Mouse (Mus musculus): ENCODE measurements around the gene Pde4a. TPM values are rescaled to one million over a fixed set of nuclear protein-coding genes. Genes with fewer than 3 reads are reported as not detected.
A peak's percentile ranks its signal among the peaks of the same experiment; 100 is the strongest.

The Pde4a gene
- total RNA-seq, 2 experiments from 2014 or later = 101 to 106 TPM

DNA sequence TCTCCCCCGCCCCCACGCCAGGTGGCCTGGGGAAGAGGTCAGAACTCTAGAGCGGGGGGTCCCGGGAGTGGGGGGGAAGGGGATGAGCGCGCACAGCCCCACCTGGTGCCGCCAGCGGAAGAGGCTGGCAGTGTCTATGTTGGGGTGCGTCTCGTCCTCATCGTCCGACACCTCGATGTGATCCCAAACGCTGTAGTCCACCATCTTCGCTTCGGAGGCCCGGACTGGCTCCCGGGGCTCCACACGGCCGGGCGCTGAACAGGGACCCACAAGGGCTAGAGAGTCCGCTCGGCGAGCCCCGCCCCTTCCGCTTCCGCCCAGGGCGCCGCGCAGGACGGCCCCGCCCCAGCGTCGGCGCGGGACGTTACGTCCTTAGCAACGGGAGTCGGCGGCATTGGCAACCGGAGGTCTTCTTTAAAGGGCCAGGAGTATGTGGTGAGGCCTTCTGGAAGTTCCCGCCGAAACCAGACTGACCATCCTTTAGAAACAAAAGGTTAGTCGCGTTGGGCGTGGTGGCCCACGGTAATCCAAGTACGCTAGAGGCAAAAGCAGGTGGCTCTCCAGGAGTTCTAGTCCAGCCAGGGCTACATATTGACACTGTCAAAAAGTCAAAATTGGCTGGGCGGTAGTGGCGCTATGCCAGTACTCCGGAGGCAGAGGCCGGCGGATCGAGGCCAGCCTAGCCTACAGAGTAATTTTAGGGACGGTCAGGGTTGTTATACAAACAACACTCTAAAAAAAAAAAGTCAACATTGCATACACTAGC is 15.7 kb upstream of the Pde4a start, which contains the start of gene Cdc37:
Gene Cdc37, minus strand, starts transcription at position 329 of the 766 bp plus-strand sequence.
- peak; percentile 92 for DNase-seq (ENCODE audit: extremely low spot score in 1 of 2, low spot score in 2 of 2)
- Histone ChIP-seq H3K27ac (peak within 1 kb of the TSS; percentile 88), H3K4me3 (peak within 1 kb of the TSS; percentile 94)
- no peak for TF ChIP-seq CTCF (IDR thresholded peaks at IDR 0.05)
- intact Hi-C loops (cut with DNase I) = loop anchor here (1.0 kb wide), 1 partner anchor 19 kb away; no protein-coding TSS in a partner anchor

DNA sequence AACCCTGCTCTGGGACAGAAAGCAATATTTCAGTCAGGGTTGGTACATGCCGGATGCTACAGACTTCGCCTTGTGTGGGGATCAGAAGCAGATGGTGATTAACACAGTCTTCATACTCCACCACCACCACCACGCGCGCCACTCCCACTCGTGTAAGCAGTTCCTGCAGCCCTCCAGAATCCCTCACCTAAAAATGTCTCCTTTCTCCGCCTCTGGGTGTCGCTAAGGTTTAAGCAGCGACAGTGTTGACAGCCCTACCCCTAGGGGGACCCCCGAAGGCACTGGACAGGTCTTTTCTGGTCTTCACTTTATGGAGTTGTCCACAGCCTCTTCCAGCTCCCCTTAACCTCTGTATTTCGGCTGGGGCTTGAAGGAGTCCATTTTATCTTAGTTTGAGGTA is 12.8 kb upstream of the Pde4a start:
- intact Hi-C loops (cut with DNase I) = loop anchor here (1.0 to 2.0 kb wide), 3 partner anchors 14 to 68 kb away; no protein-coding TSS in a partner anchor
- peak; percentile 70 to 72 for DNase-seq (ENCODE audit: extremely low spot score in 1 of 2, low spot score in 2 of 2)
- peak overlapping the region; percentile 70 for H3K27ac ChIP-seq
- peak; percentile 83 for TF ChIP-seq CTCF (IDR thresholded peaks at IDR 0.05)
- peak overlapping the region; percentile 32 for H3K4me3 ChIP-seq

DNA sequence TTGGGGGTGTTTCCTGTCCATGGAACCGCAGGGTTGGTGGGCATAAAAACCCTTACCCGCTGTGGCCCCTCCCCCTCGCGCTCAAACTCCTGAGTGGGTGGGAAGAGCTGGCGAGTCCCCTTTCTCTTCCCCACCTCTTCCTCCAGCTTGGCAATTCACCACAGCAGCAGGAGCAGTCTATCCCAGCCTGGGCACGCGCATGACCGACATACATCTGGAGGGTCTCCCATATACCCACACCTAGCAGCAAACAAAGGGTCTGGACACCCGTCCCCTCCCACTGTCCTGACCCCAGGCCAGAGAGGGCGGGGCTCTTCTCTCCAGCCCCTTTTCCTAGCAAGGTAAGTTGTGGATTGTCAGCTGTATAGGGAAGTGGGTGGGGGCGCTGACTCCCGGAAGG is 12.2 kb upstream of the Pde4a start:
- peak overlapping the region; percentile 70 for H3K27ac ChIP-seq
- TF ChIP-seq CTCF (IDR thresholded peaks at IDR 0.05) = no peak
- H3K4me3 ChIP-seq = peak overlapping the region; percentile 32
- no peak for DNase-seq (ENCODE audit: extremely low spot score in 1 of 2, low spot score in 2 of 2)
- intact Hi-C loops (cut with DNase I) = loop anchor here (2.0 kb wide), 2 partner anchors 43 to 67 kb away; no protein-coding TSS in a partner anchor

DNA sequence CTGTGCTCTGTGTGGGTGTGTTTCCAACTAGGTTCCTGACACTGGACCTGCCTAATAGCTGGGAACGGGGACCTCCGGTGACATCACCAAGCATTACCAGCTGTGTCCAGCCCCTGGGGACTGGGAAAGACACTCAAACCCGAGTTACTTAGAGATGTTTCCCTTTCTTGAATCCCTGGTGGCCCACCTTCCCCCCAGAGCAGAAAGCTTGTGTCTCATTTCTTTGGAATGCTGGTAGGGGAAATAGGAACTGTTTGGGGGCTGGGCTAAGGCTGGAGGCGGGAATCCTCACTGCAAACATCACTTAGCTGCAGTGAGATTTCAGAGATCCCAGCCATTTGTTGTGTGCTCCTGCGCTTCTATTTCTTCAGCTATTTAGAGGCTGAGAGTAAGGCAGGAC is 11.7 kb upstream of the Pde4a start:
- intact Hi-C loops (cut with DNase I) = loop anchor here (2.0 kb wide), 2 partner anchors 43 to 67 kb away; no protein-coding TSS in a partner anchor
- H3K27ac ChIP-seq = peak overlapping the region; percentile 70
- TF ChIP-seq CTCF (IDR thresholded peaks at IDR 0.05) = no peak
- no peak for DNase-seq (ENCODE audit: extremely low spot score in 1 of 2, low spot score in 2 of 2)
- H3K4me3 ChIP-seq = peak overlapping the region; percentile 32

DNA sequence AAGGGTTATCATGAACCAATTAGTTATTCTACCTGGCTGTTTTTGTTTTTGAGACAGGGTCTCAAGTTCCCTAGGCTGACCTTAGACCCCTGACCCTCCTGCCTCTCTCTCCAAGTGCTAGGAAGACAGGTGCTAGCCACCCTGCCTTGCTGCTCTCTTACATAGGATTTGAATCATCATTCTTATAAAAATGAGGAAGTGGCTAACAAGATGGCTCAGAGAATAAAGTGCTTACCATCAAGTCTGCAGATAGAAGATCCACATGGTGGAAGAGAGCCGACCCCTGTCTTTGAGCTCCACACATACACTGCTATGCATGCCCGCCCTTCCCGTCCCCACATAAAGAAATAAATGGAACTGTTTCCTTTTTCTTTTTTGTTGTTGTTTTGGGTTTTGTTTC is 10.7 kb upstream of the Pde4a start:
- H3K27ac ChIP-seq = no peak overlapping the region
- intact Hi-C loops (cut with DNase I) = no loop called here
- no peak for TF ChIP-seq CTCF (IDR thresholded peaks at IDR 0.05)
- DNase-seq (ENCODE audit: extremely low spot score in 1 of 2, low spot score in 2 of 2) = no peak
- H3K4me3 ChIP-seq = no peak overlapping the region

DNA sequence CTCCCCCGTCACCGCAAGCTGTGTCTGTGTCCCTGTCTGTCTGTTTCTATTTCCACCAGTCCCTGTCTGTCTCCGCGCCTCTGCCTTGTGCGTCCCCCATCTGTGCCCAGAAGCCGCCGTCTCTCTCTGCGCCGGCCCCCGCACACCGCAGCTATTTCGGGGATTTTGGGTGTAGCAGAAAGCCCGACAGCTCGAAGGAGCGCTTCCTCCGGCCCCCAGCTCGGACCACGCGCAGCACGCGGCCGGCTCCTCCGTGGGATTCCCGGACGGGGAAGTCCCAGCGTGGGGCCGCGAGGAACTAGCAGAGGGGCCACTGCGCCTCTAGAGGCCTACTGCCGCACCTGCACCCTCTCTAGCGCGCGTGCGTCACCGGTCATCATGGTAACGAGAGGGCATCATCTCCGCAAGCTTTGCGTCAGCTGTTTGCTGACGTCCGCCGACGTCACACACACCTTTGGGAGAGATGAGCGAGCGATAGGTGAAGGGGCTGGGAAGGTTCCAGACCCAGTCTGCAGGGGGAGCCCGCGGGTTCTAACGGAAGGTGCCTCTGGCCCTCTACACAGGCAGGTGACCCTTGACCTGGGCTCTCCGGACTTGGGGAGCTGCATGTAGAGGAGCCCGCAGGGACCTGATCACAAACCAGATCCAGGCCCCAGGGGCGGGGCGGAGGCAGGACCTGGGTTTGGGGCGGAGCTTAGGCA is 4.2 kb upstream of the Pde4a start:
- intact Hi-C loops (cut with DNase I) = no loop called here
- Histone ChIP-seq H3K4me3 (peak overlapping the region; percentile 47), H3K27ac (peak overlapping the region; percentile 64)
- TF ChIP-seq CTCF (IDR thresholded peaks at IDR 0.05) = peak; percentile 96
- peak; percentile 90 to 94 for DNase-seq (ENCODE audit: extremely low spot score in 1 of 2, low spot score in 2 of 2)

- intact Hi-C loops (cut with DNase I) = no loop called here
- peak overlapping the region; percentile 31; the same call in 1 of the 2 replicates for H3K4me3 ChIP-seq
- peak overlapping the region; percentile 70 for H3K27ac ChIP-seq
- no peak for TF ChIP-seq CTCF (IDR thresholded peaks at IDR 0.05)
- DNase-seq (ENCODE audit: extremely low spot score in 1 of 2, low spot score in 2 of 2) = peak in 1 of 2 experiments; percentile 41
These were observed 2.1 kb upstream of the Pde4a start for GRCm38 (mm10) chr9:21163086-21164050.

GRCm38 (mm10) chr9:21164072-21164471 is 1.4 kb upstream of the Pde4a start:
- intact Hi-C loops (cut with DNase I) = no loop called here
- DNase-seq (ENCODE audit: extremely low spot score in 1 of 2, low spot score in 2 of 2) = peak; percentile 81
- TF ChIP-seq CTCF (IDR thresholded peaks at IDR 0.05) = no peak
- peak overlapping the region; percentile 70 for H3K27ac ChIP-seq
- peak overlapping the region; percentile 31 for H3K4me3 ChIP-seq

GRCm38 (mm10) chr9:21165952-21166451 is 488 bp downstream of the Pde4a start:
- peak; percentile 65 to 67 for DNase-seq (ENCODE audit: extremely low spot score in 1 of 2, low spot score in 2 of 2)
- intact Hi-C loops (cut with DNase I) = loop anchor here (1.0 to 2.0 kb wide), 2 partner anchors 14 to 31 kb away; no protein-coding TSS in a partner anchor
- Histone ChIP-seq H3K4me3 (peak overlapping the region; percentile 58), H3K27ac (peak overlapping the region; percentile 94)
- peak; percentile 64 for TF ChIP-seq CTCF (IDR thresholded peaks at IDR 0.05)

- Histone ChIP-seq H3K4me3 (peak overlapping the region; percentile 58), H3K27ac (peak overlapping the region; percentile 94)
- intact Hi-C loops (cut with DNase I) = loop anchor here (1.0 to 2.0 kb wide), 2 partner anchors 14 to 30 kb away; no protein-coding TSS in a partner anchor
- TF ChIP-seq CTCF (IDR thresholded peaks at IDR 0.05) = no peak
- no peak for DNase-seq (ENCODE audit: extremely low spot score in 1 of 2, low spot score in 2 of 2)
These were observed 1.0 kb downstream of the Pde4a start for GRCm38 (mm10) chr9:21166516-21166915.

Data from left cerebral cortex, adult 2 months (tissue).